Mouse (Mus musculus) layer of hippocampus, adult 2 months (tissue): ENCODE data around the gene Pitpnm2. TPM values are rescaled to one million over a fixed set of nuclear protein-coding genes. Genes with fewer than 3 reads are reported as not detected.

ENCODE experiments used
- DNase-seq, 2 experiments: peaks; one replicate each; pipeline ENCODE4 v3.0.0; 2022; ENCODE audit warnings: low spot score in 2 of 2
- H3K27ac ChIP-seq: fragments of 200-600 bp; 2 replicates; pipeline ENCODE4 v1.8.1; 2022
- H3K4me3 ChIP-seq: fragments of 200-600 bp; 2 replicates; pipeline ENCODE4 v1.8.1; 2022; ENCODE audit warnings: mild to moderate bottlenecking
- CTCF ChIP-seq: fragments of 200-600 bp; conservative IDR thresholded peaks from 2 replicates; pipeline ENCODE4 v1.8.1; 2022; ENCODE audit warnings: antibody characterized with exemption, mild to moderate bottlenecking, moderate library complexity
- total RNA-seq, 2 experiments: library from RNA; stranded (reverse); gene quantifications; 2 replicates each; pipeline ENCODE4 v1.2.3; 2021

Pitpnm2 gene
- total RNA-seq, 2 experiments from 2014 or later = 379 to 394 TPM

- Histone ChIP-seq H3K27ac (no peak overlapping the region), H3K4me3 (no peak overlapping the region)
- DNase-seq = no peak
- TF ChIP-seq CTCF = no peak
These were observed 157.6 kb downstream of the Pitpnm2 start for GRCm38 (mm10) chr5:124091951-124092406.

- H3K4me3 ChIP-seq = no peak overlapping the region
- DNase-seq = no peak
- H3K27ac ChIP-seq = no peak overlapping the region
- no peak for TF ChIP-seq CTCF
These were observed 159.7 kb downstream of the Pitpnm2 start for GRCm38 (mm10) chr5:124089868-124090267.

GRCm38 (mm10) chr5:124086876-124087275 is 162.7 kb downstream of the Pitpnm2 start:
- no peak for DNase-seq
- Histone ChIP-seq H3K27ac (no peak overlapping the region), H3K4me3 (no peak overlapping the region)
- no peak for TF ChIP-seq CTCF

- DNase-seq = no peak
- H3K4me3 ChIP-seq = no peak overlapping the region
- no peak for TF ChIP-seq CTCF
- no peak overlapping the region for H3K27ac ChIP-seq
These were observed 164.0 kb downstream of the Pitpnm2 start for GRCm38 (mm10) chr5:124085513-124085912.

GRCm38 (mm10) chr5:124084588-124085173 is 164.9 kb downstream of the Pitpnm2 start:
- no peak overlapping the region for H3K27ac ChIP-seq
- TF ChIP-seq CTCF = peak; percentile 95
- no peak overlapping the region for H3K4me3 ChIP-seq
- DNase-seq = peak; percentile 78 to 90

- H3K4me3 ChIP-seq = no peak overlapping the region
- TF ChIP-seq CTCF = no peak
- H3K27ac ChIP-seq = no peak overlapping the region
- DNase-seq = no peak
These were observed 165.5 kb downstream of the Pitpnm2 start for GRCm38 (mm10) chr5:124083850-124084587.

GRCm38 (mm10) chr5:124082941-124083688 is 166.4 kb downstream of the Pitpnm2 start:
- H3K27ac ChIP-seq = no peak overlapping the region
- H3K4me3 ChIP-seq = no peak overlapping the region
- DNase-seq = no peak
- TF ChIP-seq CTCF = no peak

- Histone ChIP-seq H3K4me3 (no peak overlapping the region), H3K27ac (no peak overlapping the region)
- TF ChIP-seq CTCF = no peak
- no peak for DNase-seq
These were observed 167.1 kb downstream of the Pitpnm2 start for GRCm38 (mm10) chr5:124082447-124082846.

GRCm38 (mm10) chr5:124079880-124080279 is 169.7 kb downstream of the Pitpnm2 start:
- H3K4me3 ChIP-seq = no peak overlapping the region
- DNase-seq = no peak
- H3K27ac ChIP-seq = no peak overlapping the region
- TF ChIP-seq CTCF = no peak

- 0 out of 2 replicates have a peak, but pooled peaks have one; percentile 12 for TF ChIP-seq CTCF
- DNase-seq = peak; percentile 72 to 89
- Histone ChIP-seq H3K27ac (peak overlapping the region; percentile 81), H3K4me3 (peak overlapping the region; percentile 37)
These were observed 170.7 kb downstream of the Pitpnm2 start for GRCm38 (mm10) chr5:124078794-124079416.

GRCm38 (mm10) chr5:124077856-124078460 is 171.6 kb downstream of the Pitpnm2 start:
- Histone ChIP-seq H3K27ac (peak overlapping the region; percentile 81), H3K4me3 (peak overlapping the region; percentile 37)
- no peak for TF ChIP-seq CTCF
- no peak for DNase-seq

GRCm38 (mm10) chr5:124077241-124077640 is 172.3 kb downstream of the Pitpnm2 start:
- H3K27ac ChIP-seq = no peak overlapping the region
- DNase-seq = no peak
- H3K4me3 ChIP-seq = no peak overlapping the region; the same call in 1 of the 2 replicates
- TF ChIP-seq CTCF = no peak
